Mouse (Mus musculus) neural tube, embryonic 11.5 days (tissue): Measurements from ENCODE around the gene Mnx1. TPM values are rescaled to one million over a fixed set of nuclear protein-coding genes. Genes with fewer than 3 reads are reported as not detected.
"Not testable (repeated sequence)": the region's sequence is repeated elsewhere in the genome, so short reads cannot be mapped to it uniquely, and the experiment has no call there.

Experiments used
- ATAC-seq: fragments of 200-750 bp; cut with Nextera tagmentation; 2 replicates; pipeline ENCODE4 v1.8.0; 2017; ENCODE audit warnings: moderate number of reproducible peaks, mild to moderate bottlenecking, moderate TSS enrichment, moderate library complexity; ENCODE audit not compliant: insufficient read depth, low FRiP score, low TSS enrichment
- DNase-seq: peaks from one replicate; pipeline ENCODE4 v3.0.0-alpha.2; 2015; ENCODE audit warnings: low spot score
- H3K27ac ChIP-seq: fragments of 300-500 bp; sonication (generic); 2 replicates; pipeline ENCODE4 v1.5.1; 2014; ENCODE audit warnings: low read depth, mild to moderate bottlenecking, low read length
- H3K27me3 ChIP-seq: fragments of 300-500 bp; sonication (generic); 2 replicates; pipeline ENCODE4 v1.6.1; 2014; ENCODE audit warnings: mild to moderate bottlenecking, low read length, mixed read lengths; ENCODE audit not compliant: control insufficient read depth, insufficient read depth
- H3K36me3 ChIP-seq: fragments of 300-500 bp; sonication (generic); 2 replicates; pipeline ENCODE4 v1.6.1; 2014; ENCODE audit warnings: mild to moderate bottlenecking, low read length, moderate library complexity, mixed read lengths; ENCODE audit not compliant: control insufficient read depth, insufficient read depth
- H3K4me1 ChIP-seq: fragments of 300-500 bp; sonication (generic); 2 replicates; pipeline ENCODE4 v1.6.1; 2014; ENCODE audit warnings: low read length, mixed read lengths; ENCODE audit not compliant: control insufficient read depth, insufficient read depth
- H3K4me2 ChIP-seq: fragments of 300-500 bp; sonication (generic); 2 replicates; pipeline ENCODE4 v1.6.1; 2014; ENCODE audit warnings: low read depth, mild to moderate bottlenecking, moderate library complexity
- H3K4me3 ChIP-seq: fragments of 300-500 bp; sonication (generic); 2 replicates; pipeline ENCODE4 v1.5.1; 2014; ENCODE audit warnings: low read depth, low read length
- H3K9ac ChIP-seq: fragments of 300-500 bp; sonication (generic); 2 replicates; pipeline ENCODE4 v1.6.1; 2014; ENCODE audit warnings: mild to moderate bottlenecking, low read length
- H3K9me3 ChIP-seq: fragments of 300-500 bp; sonication (generic); 2 replicates; pipeline ENCODE4 v1.6.1; 2016; ENCODE audit warnings: low read length; ENCODE audit not compliant: control insufficient read depth
- WGBS: fragments of 180-500 bp; shearing (Covaris S2); extraction: QIAGEN DNeasy Blood & Tissue Kit; methylation state at CpG from one replicate; pipeline ENCODE4 v1.1.7; 2014; 5-methylcytosine and 5-hydroxymethylcytosine counted together
- polyA plus RNA-seq: library from polyadenylated mRNA; unstranded; fragments of >200 nt; fragmentation: Nextera tagmentation; extraction: Ambion mirVana; gene quantifications from 2 replicates; pipeline ENCODE4 v1.2.1, GENCODE M21; 2014

The Mnx1 gene
- polyA plus RNA-seq, 1 experiment from 2014 or later: 7.6 TPM

DNA sequence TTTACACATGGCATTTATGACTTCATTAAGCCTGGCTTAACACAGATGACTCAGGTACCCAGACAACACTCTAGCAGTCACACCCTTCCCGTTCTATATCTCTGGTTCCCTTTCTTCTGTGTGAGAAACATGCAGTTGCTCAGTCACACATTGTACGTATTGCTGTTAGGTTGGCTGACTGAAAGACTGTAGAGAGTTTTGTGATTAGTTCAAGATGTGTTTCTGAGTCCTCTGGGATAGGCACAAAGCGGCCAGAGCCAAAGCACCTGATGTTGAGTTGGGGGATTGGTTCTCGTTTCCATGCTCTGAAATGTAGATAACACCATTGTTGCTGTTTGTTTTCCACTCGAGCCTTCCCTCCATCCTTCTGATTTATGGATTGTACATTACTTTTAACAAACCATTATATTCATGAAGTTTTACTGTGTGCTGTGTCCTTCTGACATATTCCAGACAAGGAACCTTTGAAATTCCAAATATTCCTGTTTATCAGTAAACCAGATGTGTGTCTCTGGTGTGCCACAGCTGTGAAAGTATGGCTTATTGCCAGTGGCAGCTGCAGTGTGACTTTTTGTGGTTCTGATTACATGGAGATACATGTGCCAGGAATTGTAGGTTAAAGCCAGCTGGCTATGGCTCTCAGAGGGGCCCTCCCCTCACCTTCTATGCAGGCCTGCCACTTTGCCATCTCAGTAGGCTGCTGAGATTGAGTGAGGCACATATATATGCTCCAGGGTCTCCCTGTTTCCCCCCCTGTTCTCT, 21.2 kb downstream of the Mnx1 start:
- Histone ChIP-seq H3K36me3 (peaks cover 2% of the 10 kb centered on the region), H3K9ac (no peak overlapping the region), H3K9me3 (no peaks in the 10 kb centered on the region), H3K4me3 (no peak overlapping the region), H3K4me2 (no peak overlapping the region), H3K27ac (no peak overlapping the region), H3K27me3 (no peaks in the 10 kb centered on the region), H3K4me1 (no peaks in the 10 kb centered on the region)
- 83% methylated on average over 5 of the region's 5 CpGs for WGBS
- ATAC-seq (no peak), DNase-seq (no peak)

- no peaks in the 10 kb centered on the region for H3K4me1 ChIP-seq
- no peak overlapping the region for H3K4me2 ChIP-seq
- no peak overlapping the region for H3K27ac ChIP-seq
- H3K9me3 ChIP-seq: no peaks in the 10 kb centered on the region
- ATAC-seq: no peak
- H3K36me3 ChIP-seq: peaks cover 6% of the 10 kb centered on the region
- H3K27me3 ChIP-seq: no peaks in the 10 kb centered on the region
- DNase-seq: no peak
- no peak overlapping the region for H3K4me3 ChIP-seq
- WGBS: 71% methylated on average over 4 of the region's 4 CpGs
- no peak overlapping the region for H3K9ac ChIP-seq
These were observed 25.9 kb downstream of the Mnx1 start for GRCm38 (mm10) chr5:29452352-29452751.

DNA sequence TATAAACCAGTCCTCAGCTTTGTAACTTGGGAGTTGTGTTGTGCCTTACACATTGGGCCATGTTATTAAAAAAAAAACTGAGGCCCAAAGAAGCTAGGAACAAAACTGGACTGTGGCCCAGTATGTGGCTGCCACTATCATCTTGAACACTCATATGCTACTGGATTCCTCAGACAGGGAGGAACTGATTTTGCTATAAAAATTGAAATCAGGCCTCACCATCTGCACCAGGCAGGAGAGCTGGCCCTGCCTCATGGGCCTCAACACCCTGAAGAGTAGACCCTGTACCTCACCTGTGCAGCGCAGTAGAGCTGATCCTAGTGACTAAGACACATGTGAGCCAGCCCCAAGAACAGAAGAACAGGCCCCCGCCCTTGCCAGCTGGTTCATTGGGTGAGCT, 33.0 kb downstream of the Mnx1 start:
- H3K9me3 ChIP-seq: no peaks in the 10 kb centered on the region
- H3K27me3 ChIP-seq: no peaks in the 10 kb centered on the region
- no peak overlapping the region for H3K4me2 ChIP-seq
- ATAC-seq (no peak), DNase-seq (no peak)
- peaks cover 19% of the 10 kb centered on the region for H3K36me3 ChIP-seq
- H3K9ac ChIP-seq: no peak overlapping the region
- H3K4me1 ChIP-seq: no peaks in the 10 kb centered on the region
- 94% methylated on average over 2 of the region's 2 CpGs for WGBS
- H3K4me3 ChIP-seq: no peak overlapping the region
- H3K27ac ChIP-seq: no peak overlapping the region

GRCm38 (mm10) chr5:29436728-29437127, 41.5 kb downstream of the Mnx1 start:
- H3K36me3 ChIP-seq, H3K9ac ChIP-seq, H3K4me3 ChIP-seq, DNase-seq, H3K9me3 ChIP-seq, ATAC-seq, H3K4me2 ChIP-seq, H3K4me1 ChIP-seq, H3K27me3 ChIP-seq, H3K27ac ChIP-seq: not testable (repeated sequence)
- 92% methylated on average over 6 of the region's 6 CpGs for WGBS

- Histone ChIP-seq H3K27ac (no peak overlapping the region), H3K36me3 (peaks cover 5% of the 10 kb centered on the region), H3K9ac (peak overlapping the region; percentile 78), H3K4me1 (peaks cover 9% of the 10 kb centered on the region), H3K27me3 (no peaks in the 10 kb centered on the region), H3K4me2 (peak overlapping the region; percentile 92), H3K4me3 (peak overlapping the region; percentile 83), H3K9me3 (no peaks in the 10 kb centered on the region)
- ATAC-seq (no peak), DNase-seq (no peak)
- 54% methylated on average over 8 of the region's 8 CpGs for WGBS
These were observed 42.8 kb downstream of the Mnx1 start for GRCm38 (mm10) chr5:29435491-29435890.

- WGBS: under 1% methylated on average over 48 of the region's 48 CpGs
- Histone ChIP-seq H3K27me3 (no peaks in the 10 kb centered on the region), H3K4me2 (peak overlapping the region; percentile 92), H3K27ac (no peak overlapping the region), H3K9ac (peak overlapping the region; percentile 78), H3K4me3 (peak overlapping the region; percentile 83), H3K9me3 (no peaks in the 10 kb centered on the region), H3K4me1 (peaks cover 9% of the 10 kb centered on the region), H3K36me3 (peaks cover 3% of the 10 kb centered on the region)
- DNase-seq: no peak
- ATAC-seq: peak; percentile 55; the same call in 1 of the 2 replicates
These were observed 43.4 kb downstream of the Mnx1 start for GRCm38 (mm10) chr5:29434872-29435358.

DNA sequence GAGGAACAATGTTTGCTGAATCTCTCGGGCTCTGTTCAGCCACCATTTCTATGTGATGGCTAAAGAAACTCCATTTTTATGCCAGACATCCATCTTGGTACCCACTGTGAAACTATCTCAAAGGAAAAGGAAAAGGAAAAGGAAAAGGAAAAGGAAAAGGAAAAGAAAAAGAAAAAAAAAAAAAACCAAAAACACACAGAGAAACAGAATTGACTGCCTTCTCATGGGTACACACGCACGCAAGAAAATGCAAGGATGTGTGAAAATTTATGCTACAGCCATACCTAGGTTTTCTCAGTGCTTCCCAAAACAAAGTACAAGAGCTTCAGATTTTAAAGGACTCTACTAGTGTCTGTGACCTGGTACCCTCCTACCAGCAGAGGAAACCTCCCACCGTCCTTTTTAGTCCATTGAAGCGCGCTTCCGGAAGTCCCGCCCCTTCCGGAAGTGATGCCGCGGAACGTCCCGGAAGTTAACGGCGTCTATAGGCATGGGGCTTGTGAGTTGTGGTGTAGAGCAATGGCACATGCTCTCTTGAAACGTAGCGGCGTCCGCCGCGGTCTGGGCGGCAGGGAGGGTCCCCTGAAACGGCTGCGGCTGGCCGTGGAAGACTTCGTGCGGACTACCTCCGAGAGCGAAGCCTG, 43.9 kb downstream of the Mnx1 start, which contains the start of gene Nom1:
Gene Nom1 (plus strand): TSS at position 437 of the 644 bp plus-strand sequence.
- Histone ChIP-seq H3K4me2 (peak within 1 kb of the TSS; percentile 92), H3K27ac (no peak within 1 kb of the TSS), H3K4me1 (peaks cover 9% of the 10 kb centered on the region), H3K9me3 (no peaks in the 10 kb centered on the region), H3K4me3 (peak within 1 kb of the TSS; percentile 83), H3K27me3 (no peaks in the 10 kb centered on the region), H3K36me3 (peaks cover 2% of the 10 kb centered on the region; the same call in 1 of the 2 replicates), H3K9ac (peak within 1 kb of the TSS; percentile 78)
- peak; percentile 93 for ATAC-seq
- peak; percentile 94 for DNase-seq
- 4% methylated on average over 29 of the region's 29 CpGs for WGBS

GRCm38 (mm10) chr5:29423330-29423729, 54.9 kb downstream of the Mnx1 start:
- not testable (repeated sequence) for H3K9me3 ChIP-seq, H3K27me3 ChIP-seq, H3K4me3 ChIP-seq, H3K27ac ChIP-seq, H3K36me3 ChIP-seq, H3K4me2 ChIP-seq, ATAC-seq, H3K4me1 ChIP-seq, H3K9ac ChIP-seq, DNase-seq
- WGBS: 78% methylated on average over 3 of the region's 3 CpGs
